Comparison of ENCODE assay signal across 10 mouse cellular contexts in genomic region chr2:80669868-80670666, GRCm38 (mm10). TPM values are rescaled to one million over a fixed set of nuclear protein-coding genes. Genes with fewer than 3 reads are reported as not detected.
DNase-seq lines count a peak whose midpoint lies in the region; ATAC-seq and TF ChIP-seq lines count a peak whose summit lies in the region.
"Had no signal": no experiment of that assay in that cellular context is flagged by ENCODE, and none has a peak within 500 bp of the region (broad histone marks: within the 10 kb centered on the region; RNA-seq: fewer than 3 reads in every experiment).

No protein-coding gene starts in this region.

- H3K4me3 ChIP-seq in embryonic facial prominence, embryonic 11.5 days (ENCODE audit: low read depth, low read length), result no peak overlapping the region
- no peak overlapping the region for H3K4me3 ChIP-seq in embryonic facial prominence, embryonic 10.5 days
- no peak overlapping the region for H3K4me3 ChIP-seq in lung, adult 2 months (replicated peaks; ENCODE audit: extremely low read depth, low read depth, low read length)
- H3K4me3 ChIP-seq in intestine, embryonic 15.5 days (replicated peaks), result no peak overlapping the region
- H3K4me3 ChIP-seq: erythroblast, embryonic 14.5 days; hindbrain, embryonic 13.5 days had no signal

- no peak overlapping the region for H3K27ac ChIP-seq in embryonic facial prominence, embryonic 11.5 days (replicated peaks; ENCODE audit: low read depth, low read length)
- H3K27ac ChIP-seq in embryonic facial prominence, embryonic 10.5 days (replicated peaks), result no peak overlapping the region
- H3K27ac ChIP-seq in intestine, embryonic 15.5 days, result no peak overlapping the region
- H3K27ac ChIP-seq: hindbrain, embryonic 13.5 days had no signal

- no peaks in the 10 kb centered on the region for H3K9me3 ChIP-seq in embryonic facial prominence, embryonic 11.5 days (replicated peaks; ENCODE audit: control insufficient read depth, low read length)
- no peaks in the 10 kb centered on the region for H3K9me3 ChIP-seq in embryonic facial prominence, embryonic 10.5 days
- no peaks in the 10 kb centered on the region for H3K9me3 ChIP-seq in intestine, embryonic 15.5 days
- H3K9me3 ChIP-seq: hindbrain, embryonic 13.5 days had no signal

- H3K4me2 ChIP-seq in embryonic facial prominence, embryonic 11.5 days (ENCODE audit: low read depth, low read length), result no peak overlapping the region
- no peak overlapping the region for H3K4me2 ChIP-seq in intestine, embryonic 15.5 days (replicated peaks)
- H3K4me2 ChIP-seq: hindbrain, embryonic 13.5 days had no signal

- H3K36me3 ChIP-seq in embryonic facial prominence, embryonic 11.5 days (replicated peaks; ENCODE audit: control insufficient read depth, insufficient read depth, low read depth, low read length), result no peaks in the 10 kb centered on the region
- peaks cover 26% of the 10 kb centered on the region for H3K36me3 ChIP-seq in embryonic facial prominence, embryonic 10.5 days (replicated peaks)
- no peaks in the 10 kb centered on the region for H3K36me3 ChIP-seq in intestine, embryonic 15.5 days

- TF ChIP-seq POLR2A in lung, adult 2 months (IDR thresholded peaks at IDR 0.05; ENCODE audit: borderline replicate concordance, extremely low read depth, low read depth, low read length), result no peak

- no peak overlapping the region for H3K9ac ChIP-seq in embryonic facial prominence, embryonic 11.5 days (replicated peaks; ENCODE audit: low read length)
- no peak overlapping the region for H3K9ac ChIP-seq in intestine, embryonic 15.5 days
- H3K9ac ChIP-seq: hindbrain, embryonic 13.5 days had no signal

- no peak for ATAC-seq in embryonic facial prominence, embryonic 11.5 days (replicated peaks; ENCODE audit: insufficient number of reproducible peaks, low FRiP score, low TSS enrichment, low read depth)
- peak; percentile 78 for ATAC-seq in megakaryocyte progenitor cell, adult 5-6 weeks (replicated peaks; ENCODE audit: poor library complexity)
- no peak for ATAC-seq in cerebellum, adult (ENCODE audit: insufficient number of reproducible peaks, low FRiP score, low TSS enrichment)
- ATAC-seq in intestine, embryonic 15.5 days, result no peak

- WGBS in embryonic facial prominence, embryonic 11.5 days, result 79% methylated on average over 11 of the region's 11 CpGs
- WGBS in embryonic facial prominence, embryonic 10.5 days, result 80% methylated on average over 11 of the region's 11 CpGs
- WGBS in lung, adult 2 months, result 78% methylated on average over 11 of the region's 11 CpGs
- 76% methylated on average over 11 of the region's 11 CpGs for WGBS in intestine, embryonic 15.5 days

- no peaks in the 10 kb centered on the region for H3K4me1 ChIP-seq in embryonic facial prominence, embryonic 11.5 days (ENCODE audit: control insufficient read depth, insufficient read depth, low read length)
- H3K4me1 ChIP-seq in embryonic facial prominence, embryonic 10.5 days, result peaks cover 5% of the 10 kb centered on the region
- H3K4me1 ChIP-seq in lung, adult 2 months (ENCODE audit: control insufficient read depth, insufficient read depth, low read length), result no peaks in the 10 kb centered on the region
- no peaks in the 10 kb centered on the region for H3K4me1 ChIP-seq in intestine, embryonic 15.5 days (replicated peaks)
- H3K4me1 ChIP-seq: hindbrain, embryonic 13.5 days had no signal

- DNase-seq in embryonic facial prominence, embryonic 11.5 days (ENCODE audit: low spot score), result peak; percentile 16
- DNase-seq in embryonic facial prominence, embryonic 10.5 days (ENCODE audit: low spot score), result no peak
- no peak for DNase-seq in lung, adult 2 months
- no peak for DNase-seq in lung, adult 18-20 months
- DNase-seq in brain, adult 2 months (ENCODE audit: low read depth, low spot score), result peak; percentile 50

- 0 out of 2 replicates have a peak, but pooled peaks have one; percentile 12 for TF ChIP-seq CTCF in lung, adult 2 months (IDR thresholded peaks at IDR 0.05; ENCODE audit: insufficient read depth, low read length)

- H3K27me3 ChIP-seq in embryonic facial prominence, embryonic 11.5 days (ENCODE audit: control insufficient read depth, insufficient read depth, low read length), result no peaks in the 10 kb centered on the region
- H3K27me3 ChIP-seq in embryonic facial prominence, embryonic 10.5 days (replicated peaks; ENCODE audit: low read depth, poor library complexity, severe bottlenecking), result no peaks in the 10 kb centered on the region
- no peaks in the 10 kb centered on the region for H3K27me3 ChIP-seq in intestine, embryonic 15.5 days (replicated peaks)
- H3K27me3 ChIP-seq: hindbrain, embryonic 13.5 days had no signal

RNA-seq across cellular contexts. Expression of gene Nup35, which starts 53.0 kb away (rescaled TPM):
- 67.0 and 68.2 TPM in 2 replicates for polyA plus RNA-seq in embryonic facial prominence, embryonic 11.5 days (2014; fragmentation: Nextera tagmentation; extraction: Ambion mirVana)
- polyA plus RNA-seq in embryonic facial prominence, embryonic 10.5 days (2016; fragmentation: Nextera tagmentation; extraction: Ambion mirVana), result 64.1 and 68.1 TPM in 2 replicates
- 14.1 and 19.5 TPM in 2 replicates for polyA plus RNA-seq in lung, adult 2 months (2012; rRNA removed)
- 44.5 and 52.2 TPM in 2 replicates for total RNA-seq in megakaryocyte progenitor cell, adult 5-6 weeks (2015)
- 39.9 and 44.9 TPM in 2 replicates for total RNA-seq in megakaryocyte progenitor cell, adult 5-6 weeks (2017)
- polyA plus RNA-seq in intestine, embryonic 15.5 days (2015; fragmentation: Nextera tagmentation; extraction: Ambion mirVana), result 37.5 and 38.8 TPM in 2 replicates

RNA-seq across cellular contexts. Expression of gene Dusp19, which starts 53.2 kb away (rescaled TPM):
- polyA plus RNA-seq in embryonic facial prominence, embryonic 11.5 days (2014; fragmentation: Nextera tagmentation; extraction: Ambion mirVana), result 18.4 and 20.5 TPM in 2 replicates
- 16.0 and 16.8 TPM in 2 replicates for polyA plus RNA-seq in embryonic facial prominence, embryonic 10.5 days (2016; fragmentation: Nextera tagmentation; extraction: Ambion mirVana)
- polyA plus RNA-seq in lung, adult 2 months (2012; rRNA removed), result 3.6 and 5.3 TPM in 2 replicates
- 8.9 and 9.9 TPM in 2 replicates for total RNA-seq in megakaryocyte progenitor cell, adult 5-6 weeks (2015)
- total RNA-seq in megakaryocyte progenitor cell, adult 5-6 weeks (2017), result 6.5 and 9.7 TPM in 2 replicates
- polyA plus RNA-seq in intestine, embryonic 15.5 days (2015; fragmentation: Nextera tagmentation; extraction: Ambion mirVana), result 16.4 and 16.5 TPM in 2 replicates
- polyA plus RNA-seq: erythroblast, embryonic 14.5 days had no signal

Comparison
In these comparisons a context has a peak if more than half of its experiments do, and no peak if none do; other contexts are left out.
1. DNase-seq: peak in embryonic facial prominence, embryonic 11.5 days (single experiment) and brain, adult 2 months (single experiment); none in embryonic facial prominence, embryonic 10.5 days (single experiment), lung, adult 2 months (single experiment) and lung, adult 18-20 months (0 of 2).